Mouse (Mus musculus) forebrain, embryonic 16.5 days (tissue): ENCODE data around the gene Ptpn20. TPM values are rescaled to one million over a fixed set of nuclear protein-coding genes. Genes with fewer than 3 reads are reported as not detected.

Experiments
- ATAC-seq: fragments of 200-750 bp; cut with Nextera tagmentation; 2 replicates; pipeline ENCODE4 v1.8.0; 2017; ENCODE audit warnings: mild to moderate bottlenecking, moderate library complexity
- H3K27ac ChIP-seq: fragments of 300-500 bp; sonication (generic); 2 replicates; pipeline ENCODE4 v1.5.1; 2014; ENCODE audit warnings: low read length, control low read depth
- H3K27me3 ChIP-seq: fragments of 300-500 bp; sonication (generic); replicated peaks from 2 replicates; pipeline ENCODE4 v1.6.1; 2014; ENCODE audit warnings: low read length; ENCODE audit not compliant: control insufficient read depth, insufficient read depth
- H3K36me3 ChIP-seq: fragments of 300-500 bp; sonication (generic); 2 replicates; pipeline ENCODE4 v1.6.1; 2014; ENCODE audit not compliant: control insufficient read depth, insufficient read depth
- H3K4me1 ChIP-seq: fragments of 300-500 bp; sonication (generic); replicated peaks from 2 replicates; pipeline ENCODE4 v1.6.1; 2014; ENCODE audit warnings: low read length; ENCODE audit not compliant: control insufficient read depth, insufficient read depth
- H3K4me2 ChIP-seq: fragments of 300-500 bp; sonication (generic); 2 replicates; pipeline ENCODE4 v1.6.1; 2014; ENCODE audit warnings: mild to moderate bottlenecking, low read length, control low read depth
- H3K4me3 ChIP-seq: fragments of 300-500 bp; sonication (generic); replicated peaks from 2 replicates; pipeline ENCODE4 v1.5.1; 2014; ENCODE audit warnings: mild to moderate bottlenecking, low read length, control low read depth
- H3K9ac ChIP-seq: fragments of 300-500 bp; sonication (generic); replicated peaks from 2 replicates; pipeline ENCODE4 v1.6.1; 2014; ENCODE audit warnings: low read depth, low read length, control low read depth
- H3K9me3 ChIP-seq: fragments of 300-500 bp; sonication (generic); 2 replicates; pipeline ENCODE4 v1.6.1; 2016; ENCODE audit warnings: low read length; ENCODE audit not compliant: control insufficient read depth
- WGBS: fragments of 180-500 bp; shearing (Covaris S2); extraction: QIAGEN DNeasy Blood & Tissue Kit; methylation state at CpG from one replicate; pipeline ENCODE4 v1.1.7; 2014; 5-methylcytosine and 5-hydroxymethylcytosine counted together
- polyA plus RNA-seq: library from polyadenylated mRNA; unstranded; fragments of >200 nt; fragmentation: Nextera tagmentation; extraction: Ambion mirVana; gene quantifications from 2 replicates; pipeline ENCODE4 v1.2.1, GENCODE M21; 2015

Gene Ptpn20
- polyA plus RNA-seq = 0.10 and 0.13 TPM in 2 replicates

DNA sequence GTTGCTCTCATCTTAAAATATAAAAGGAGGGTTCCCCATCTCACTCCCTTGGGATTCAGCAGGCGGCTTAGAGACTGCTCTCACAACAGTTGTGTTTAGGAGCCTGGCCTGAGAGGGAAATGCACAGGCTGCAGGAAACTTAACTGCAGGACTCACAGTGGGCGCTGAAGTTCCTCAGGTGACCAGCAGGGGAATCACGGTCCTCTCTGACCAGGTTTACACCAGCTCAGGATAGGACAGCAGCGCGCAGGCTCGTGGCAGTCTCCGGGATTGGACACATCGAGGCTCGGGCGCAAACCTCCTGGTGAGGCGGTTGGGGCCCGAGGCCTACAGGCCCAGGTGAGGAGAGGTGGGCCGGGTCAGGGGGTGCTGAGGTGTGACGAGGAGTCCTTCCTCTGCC lies at the start of gene Ptpn20:
Gene Ptpn20 (plus strand): TSS at position 257 of the 400 bp plus-strand sequence.
- no peak within 1 kb of the TSS for H3K27ac ChIP-seq
- 65% methylated on average over 14 of the region's 14 CpGs for WGBS
- H3K27me3 ChIP-seq = no peaks in the 10 kb centered on the region
- H3K36me3 ChIP-seq = no peaks in the 10 kb centered on the region
- H3K9ac ChIP-seq = no peak within 1 kb of the TSS
- H3K4me3 ChIP-seq = no peak within 1 kb of the TSS
- H3K4me2 ChIP-seq = no peak within 1 kb of the TSS
- no peak for ATAC-seq
- H3K4me1 ChIP-seq = no peaks in the 10 kb centered on the region
- H3K9me3 ChIP-seq = no peaks in the 10 kb centered on the region

DNA sequence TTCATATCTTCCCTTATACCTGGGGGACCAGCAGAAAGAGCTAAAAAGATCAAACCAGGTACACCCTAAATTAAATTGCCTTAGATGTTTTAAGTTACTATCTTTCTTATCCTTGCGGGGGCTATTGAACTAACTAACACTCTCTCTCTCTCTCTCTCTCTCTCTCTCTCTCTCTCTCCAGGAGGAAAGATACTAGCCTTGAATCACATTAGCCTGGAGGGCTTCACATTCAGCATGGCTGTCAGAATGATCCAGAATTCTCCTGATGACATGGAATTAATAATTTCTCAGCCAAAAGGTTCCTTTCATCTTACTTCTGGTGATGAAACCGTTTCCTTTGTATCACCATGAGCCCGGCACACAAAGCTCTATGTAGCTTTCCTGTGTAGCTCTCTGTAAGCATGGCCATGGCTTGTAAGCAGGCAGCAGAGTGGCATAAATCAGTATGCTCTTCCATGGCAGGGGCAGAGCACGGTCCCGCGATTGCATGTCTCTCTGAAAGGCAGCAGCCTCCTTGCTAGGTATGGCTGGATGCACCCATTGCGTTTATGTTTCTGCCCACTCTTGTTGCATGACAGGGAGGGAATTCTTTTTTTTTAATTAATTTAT lies 49.3 kb upstream of the Ptpn20 start:
- WGBS = 86% methylated on average over 7 of the region's 7 CpGs
- no peak overlapping the region for H3K4me3 ChIP-seq
- H3K9ac ChIP-seq = no peak overlapping the region
- H3K4me2 ChIP-seq = no peak overlapping the region
- H3K9me3 ChIP-seq = no peaks in the 10 kb centered on the region
- no peaks in the 10 kb centered on the region for H3K27me3 ChIP-seq
- peaks cover under 1% of the 10 kb centered on the region; the same call in 1 of the 2 replicates for H3K4me1 ChIP-seq
- no peak for ATAC-seq
- H3K36me3 ChIP-seq = no peaks in the 10 kb centered on the region
- H3K27ac ChIP-seq = no peak overlapping the region

- H3K4me3 ChIP-seq = no peak overlapping the region
- WGBS = 66% methylated on average over 8 of the region's 8 CpGs
- peak; percentile 47 for ATAC-seq
- no peaks in the 10 kb centered on the region for H3K27me3 ChIP-seq
- H3K9ac ChIP-seq = no peak overlapping the region
- no peaks in the 10 kb centered on the region for H3K36me3 ChIP-seq
- H3K9me3 ChIP-seq = no peaks in the 10 kb centered on the region
- peak overlapping the region; percentile 75 for H3K27ac ChIP-seq
- H3K4me1 ChIP-seq = peaks cover 19% of the 10 kb centered on the region
- no peak overlapping the region for H3K4me2 ChIP-seq
Measured at GRCm38 (mm10) chr14:33545565-33546143, 43.4 kb upstream of the Ptpn20 start.

- Histone ChIP-seq H3K9me3 (no peaks in the 10 kb centered on the region), H3K27me3 (no peaks in the 10 kb centered on the region), H3K9ac (no peak overlapping the region), H3K36me3 (no peaks in the 10 kb centered on the region), H3K4me1 (peaks cover 19% of the 10 kb centered on the region), H3K4me3 (no peak overlapping the region), H3K27ac (no peak overlapping the region), H3K4me2 (no peak overlapping the region)
- 63% methylated on average over 3 of the region's 3 CpGs for WGBS
- no peak for ATAC-seq
Measured at GRCm38 (mm10) chr14:33548650-33549049, 40.4 kb upstream of the Ptpn20 start.

DNA sequence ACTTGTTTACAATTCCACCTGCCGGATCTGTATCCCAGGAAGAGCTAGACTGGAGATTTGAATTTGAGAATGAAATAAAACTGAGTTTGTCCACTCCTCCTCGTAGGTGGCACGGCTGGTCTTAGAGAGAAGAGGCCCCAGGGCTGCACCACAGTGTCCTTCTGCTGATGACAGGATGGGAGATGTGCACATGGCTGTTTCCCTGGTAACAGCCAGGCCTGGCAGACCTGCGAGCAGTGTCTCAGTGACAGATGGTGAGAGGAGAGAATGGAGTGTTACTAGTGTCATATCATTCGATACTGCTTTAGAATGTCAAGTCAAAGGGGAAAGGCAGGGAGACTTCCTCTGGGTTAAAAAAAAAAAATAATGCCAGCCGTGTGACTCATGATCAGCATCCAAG lies 39.2 kb upstream of the Ptpn20 start:
- no peak overlapping the region for H3K4me3 ChIP-seq
- no peak overlapping the region for H3K9ac ChIP-seq
- peak overlapping the region; percentile 22; the same call in 1 of the 2 replicates for H3K27ac ChIP-seq
- 55% methylated on average over 6 of the region's 6 CpGs for WGBS
- ATAC-seq = peak; percentile 84
- no peaks in the 10 kb centered on the region for H3K36me3 ChIP-seq
- no peak overlapping the region for H3K4me2 ChIP-seq
- H3K27me3 ChIP-seq = no peaks in the 10 kb centered on the region
- peaks cover 17% of the 10 kb centered on the region for H3K4me1 ChIP-seq
- H3K9me3 ChIP-seq = no peaks in the 10 kb centered on the region

- Histone ChIP-seq H3K4me3 (no peak overlapping the region), H3K4me2 (no peak overlapping the region), H3K9me3 (no peaks in the 10 kb centered on the region), H3K27me3 (no peaks in the 10 kb centered on the region), H3K36me3 (no peaks in the 10 kb centered on the region), H3K4me1 (0 out of 2 replicates have a peak, but pooled peaks cover 9% of the 10 kb centered on the region), H3K27ac (no peak overlapping the region), H3K9ac (no peak overlapping the region)
- 21% methylated on average over 6 of the region's 6 CpGs for WGBS
- ATAC-seq = no peak
Measured at GRCm38 (mm10) chr14:33570737-33571136, 18.3 kb upstream of the Ptpn20 start.

DNA sequence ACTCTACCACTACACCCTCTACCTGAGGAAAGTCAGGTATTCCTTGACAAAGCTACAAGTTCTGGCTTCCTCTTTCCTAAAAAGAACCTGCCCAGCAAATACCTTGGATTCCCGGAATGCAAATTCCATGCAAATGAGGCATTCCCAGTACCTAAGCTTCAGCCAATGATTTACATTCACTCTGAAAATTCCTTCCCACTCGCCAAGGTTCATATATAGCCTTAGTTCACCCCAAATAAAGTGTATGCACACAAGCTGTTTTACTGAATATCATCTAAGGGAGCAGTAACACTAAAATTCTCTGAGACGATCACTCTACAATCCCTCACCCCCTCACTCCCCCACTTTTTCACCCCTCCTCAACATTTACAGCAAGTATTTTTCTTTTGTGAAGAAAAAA lies 15.4 kb upstream of the Ptpn20 start:
- no peaks in the 10 kb centered on the region for H3K27me3 ChIP-seq
- no peaks in the 10 kb centered on the region for H3K9me3 ChIP-seq
- no peak overlapping the region for H3K4me2 ChIP-seq
- no peak for ATAC-seq
- 77% methylated on average over 3 of the region's 3 CpGs for WGBS
- no peaks in the 10 kb centered on the region for H3K36me3 ChIP-seq
- H3K27ac ChIP-seq = no peak overlapping the region
- H3K4me1 ChIP-seq = 0 out of 2 replicates have a peak, but pooled peaks cover 9% of the 10 kb centered on the region
- H3K9ac ChIP-seq = no peak overlapping the region
- no peak overlapping the region for H3K4me3 ChIP-seq

- H3K9me3 ChIP-seq = no peaks in the 10 kb centered on the region
- H3K9ac ChIP-seq = no peak overlapping the region
- H3K36me3 ChIP-seq = no peaks in the 10 kb centered on the region
- H3K27me3 ChIP-seq = no peaks in the 10 kb centered on the region
- H3K4me1 ChIP-seq = no peaks in the 10 kb centered on the region
- H3K4me2 ChIP-seq = no peak overlapping the region
- H3K27ac ChIP-seq = no peak overlapping the region
- 71% methylated on average over 7 of the region's 7 CpGs for WGBS
- H3K4me3 ChIP-seq = no peak overlapping the region
- ATAC-seq = no peak
Measured at GRCm38 (mm10) chr14:33579771-33580484, 9.1 kb upstream of the Ptpn20 start.

DNA sequence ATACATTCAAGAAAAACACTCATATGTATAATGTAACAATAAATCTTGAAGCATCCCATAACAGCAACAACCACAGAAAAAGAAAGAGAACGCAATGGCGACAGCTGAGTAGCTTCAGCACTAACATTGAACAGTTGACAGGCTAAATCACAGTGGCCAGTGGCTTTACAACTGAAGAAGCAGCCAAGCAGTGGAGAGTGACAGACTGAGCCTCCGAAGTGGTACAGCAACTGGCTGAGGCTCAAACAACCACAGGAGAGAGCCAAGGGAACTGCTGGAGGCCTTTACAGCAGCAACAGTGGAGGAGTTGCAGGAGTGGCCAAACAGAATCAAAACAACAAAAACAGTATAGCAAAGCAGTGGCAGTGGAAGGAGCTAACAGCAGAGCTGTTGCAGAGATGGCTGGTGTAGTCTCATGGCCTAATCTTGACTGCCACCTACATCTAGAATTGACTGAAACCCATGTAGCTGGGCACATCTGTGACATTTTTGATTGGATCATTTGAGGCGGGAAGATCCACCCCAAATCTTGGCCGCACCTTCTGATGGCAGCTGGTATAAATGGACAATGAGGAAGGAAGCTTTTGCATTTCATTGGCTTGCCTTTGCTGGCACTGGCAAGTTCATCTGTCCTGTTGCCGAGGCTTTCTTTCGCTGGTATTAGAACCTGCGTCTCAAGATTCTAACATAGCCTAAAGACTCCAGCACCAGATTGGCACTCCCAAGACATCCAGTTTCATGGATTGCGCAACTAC lies 9.5 kb downstream of the Ptpn20 start:
- Histone ChIP-seq H3K4me2 (no peak overlapping the region), H3K27me3 (no peaks in the 10 kb centered on the region), H3K27ac (no peak overlapping the region), H3K9ac (no peak overlapping the region), H3K4me1 (no peaks in the 10 kb centered on the region), H3K9me3 (no peaks in the 10 kb centered on the region), H3K4me3 (no peak overlapping the region), H3K36me3 (no peaks in the 10 kb centered on the region)
- 86% methylated on average over 9 of the region's 9 CpGs for WGBS
- ATAC-seq = no peak
